Mouse (Mus musculus): ENCODE measurements around the gene Tgfb1.

DNA sequence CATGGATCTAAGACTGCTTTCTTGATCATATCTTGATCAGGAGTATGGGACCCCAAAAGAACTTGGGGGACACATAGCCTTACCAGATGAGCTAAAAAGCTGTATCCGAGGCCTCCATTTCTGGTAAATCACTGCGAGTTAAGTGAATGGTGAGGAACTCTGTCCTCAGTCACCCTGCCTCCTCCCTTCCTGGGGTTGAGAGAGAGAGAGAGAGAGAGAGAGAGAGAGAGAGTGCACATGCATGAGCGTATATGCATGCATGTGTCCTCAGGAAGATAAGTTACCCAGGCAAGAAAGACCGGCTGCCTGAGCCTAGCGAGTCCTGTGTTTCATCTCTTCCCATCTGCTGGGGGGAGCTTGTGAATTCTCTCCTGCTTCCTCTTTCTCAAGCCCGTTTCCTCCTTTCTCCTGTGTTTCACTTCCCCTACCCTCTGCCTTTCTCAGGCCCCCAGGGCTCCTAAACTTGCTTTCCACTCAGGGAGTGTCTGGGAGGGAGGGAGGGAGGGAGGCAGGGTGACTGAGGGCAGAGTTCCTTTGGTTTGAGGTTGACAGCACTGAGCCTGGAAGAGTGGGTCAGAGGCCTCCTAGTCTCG, 19.9 kb downstream of the Tgfb1 start:
- no peak for TF ChIP-seq POLR2A (IDR thresholded peaks at IDR 0.05; ENCODE audit: borderline replicate concordance, control insufficient read depth, low read depth, low read length)
- no peak for TF ChIP-seq CTCF (IDR thresholded peaks at IDR 0.05; ENCODE audit: control insufficient read depth, insufficient read depth, low read length)
